Mouse (Mus musculus) ES-CJ7 (cell line): ENCODE measurements at regions not wholly inside any gene's neighbourhood (a gene's known extent, or its start where the extent isn't known, plus 50 kb on each side); places are given as distances from the start of the nearest gene placed in this dataset.

Experiments
- DNase-seq: peaks from one replicate; pipeline ENCODE4 v3.0.0; 2011; ENCODE audit warnings: low read depth, low spot score

GRCm38 (mm10) chr3:61849317-61849716 is 483.6 kb upstream of the B430305J03Rik start:
- DNase-seq, result no peak

GRCm38 (mm10) chr3:61846703-61847102 is 481.0 kb upstream of the B430305J03Rik start:
- DNase-seq, result no peak

DNA sequence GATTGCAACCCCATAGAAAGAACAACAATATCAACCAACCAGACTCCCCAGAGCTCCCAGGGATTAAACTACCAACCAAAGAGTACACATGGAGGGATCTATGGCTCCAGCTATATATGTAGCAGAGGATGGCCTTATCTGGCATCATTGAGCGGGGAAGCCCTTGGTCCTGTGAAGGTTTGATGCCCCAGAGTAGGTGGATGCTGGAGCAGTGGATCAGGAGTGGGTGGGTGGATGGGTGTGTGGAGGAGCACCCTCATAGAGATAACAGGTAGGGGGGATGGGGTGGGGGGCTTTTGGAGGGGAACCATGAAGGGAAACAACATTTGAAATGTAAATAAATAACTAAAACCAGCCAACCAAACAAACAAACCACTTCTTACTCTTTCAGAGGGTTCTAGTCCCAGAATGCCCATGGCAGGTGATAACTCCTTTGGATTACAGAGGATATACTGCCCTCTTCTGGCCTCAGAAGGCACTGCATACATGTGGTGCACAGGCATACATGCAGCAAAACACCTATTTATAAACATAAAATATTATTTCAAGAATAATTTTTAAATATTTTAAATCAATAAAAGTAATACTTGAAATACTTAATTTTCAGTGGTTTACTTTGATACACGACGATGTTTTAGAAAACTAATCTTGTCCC is 473.7 kb upstream of the B430305J03Rik start:
- peak; percentile 61 for DNase-seq

DNA sequence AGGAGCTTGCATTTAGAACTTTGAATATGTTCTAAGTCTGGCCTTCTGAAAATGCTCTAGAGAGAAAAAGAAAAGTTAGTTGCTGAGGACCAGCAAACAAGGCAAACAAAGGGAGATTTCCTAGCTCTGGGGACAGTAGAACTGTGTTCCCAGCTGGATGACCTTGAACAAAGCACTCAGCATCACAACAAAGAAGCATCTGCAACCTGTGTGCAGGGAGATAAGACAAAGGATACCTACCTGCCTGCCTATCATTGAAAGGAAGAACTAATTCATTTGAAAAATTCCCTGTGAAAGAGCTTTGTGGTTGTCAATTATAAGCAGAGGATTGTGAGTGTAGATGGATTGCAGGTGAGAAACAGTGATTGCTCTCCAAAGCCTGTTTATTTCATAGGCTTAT is 451.1 kb upstream of the B430305J03Rik start:
- DNase-seq, result peak; percentile 71

GRCm38 (mm10) chr3:61796021-61796420 is 430.3 kb upstream of the B430305J03Rik start:
- peak; percentile 89 for DNase-seq

- no peak for DNase-seq
Measured at GRCm38 (mm10) chr3:61790674-61791073, 424.9 kb upstream of the B430305J03Rik start.
